Mouse (Mus musculus): ENCODE results near the gene Dffa. TPM values are rescaled to one million over a fixed set of nuclear protein-coding genes. Genes with fewer than 3 reads are reported as not detected.

Dffa gene
- polyA plus RNA-seq, 1 experiment from 2014 or later: 36.2 TPM

DNA sequence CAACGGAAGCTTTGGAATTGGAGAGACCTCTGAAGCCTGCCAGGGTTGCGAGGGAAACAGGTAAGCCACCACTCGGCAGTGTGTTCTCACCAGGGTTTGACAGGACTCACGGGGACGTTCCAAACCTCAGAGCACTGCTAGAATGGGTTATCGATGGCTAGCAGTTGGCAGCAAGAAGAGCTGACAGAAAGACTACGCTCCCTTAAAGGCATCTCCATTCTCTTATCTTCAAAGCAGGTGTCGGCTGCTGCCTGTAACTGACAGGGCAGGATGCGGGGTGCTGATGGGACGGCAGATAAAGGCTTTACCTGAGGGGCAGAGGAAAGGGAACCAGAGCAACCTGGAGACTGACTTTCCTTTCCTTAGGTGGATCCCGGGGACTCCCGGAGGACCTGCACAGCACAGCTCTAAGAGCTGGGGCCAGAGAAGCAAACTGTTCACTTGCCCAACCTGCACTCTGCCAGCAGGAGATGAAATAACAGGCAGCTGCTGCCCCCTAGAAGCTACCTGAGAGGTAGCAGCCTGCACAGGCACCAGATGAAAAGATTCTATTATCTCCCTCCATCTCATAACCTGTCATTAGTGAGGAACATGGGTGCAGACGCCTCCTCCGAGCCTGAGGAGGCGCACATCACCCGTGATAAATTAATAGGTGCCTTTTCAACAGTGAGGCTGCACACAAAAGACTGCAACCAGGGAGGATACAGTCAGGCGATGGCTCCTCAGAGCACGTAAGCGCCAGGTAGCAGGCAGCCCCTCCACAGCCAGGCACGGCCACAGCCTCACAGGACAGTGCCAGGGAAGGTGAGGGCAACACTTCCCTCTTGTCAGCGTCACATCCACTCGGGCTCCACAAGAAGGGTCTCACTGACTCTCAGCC is 37.0 kb upstream of the Dffa start:
- ATAC-seq (replicated peaks; ENCODE audit: low FRiP score): no peak
- H3K4me3 ChIP-seq (replicated peaks): no peak overlapping the region
- WGBS: 77% methylated on average over 22 of the region's 22 CpGs
- no peak overlapping the region for H3K27ac ChIP-seq
- no peak overlapping the region for H3K4me2 ChIP-seq
- H3K9ac ChIP-seq: no peak overlapping the region
- H3K4me1 ChIP-seq: peaks cover 58% of the 10 kb centered on the region
- no peaks in the 10 kb centered on the region for H3K27me3 ChIP-seq
- H3K36me3 ChIP-seq: peaks cover 16% of the 10 kb centered on the region
- H3K9me3 ChIP-seq (replicated peaks): no peaks in the 10 kb centered on the region

DNA sequence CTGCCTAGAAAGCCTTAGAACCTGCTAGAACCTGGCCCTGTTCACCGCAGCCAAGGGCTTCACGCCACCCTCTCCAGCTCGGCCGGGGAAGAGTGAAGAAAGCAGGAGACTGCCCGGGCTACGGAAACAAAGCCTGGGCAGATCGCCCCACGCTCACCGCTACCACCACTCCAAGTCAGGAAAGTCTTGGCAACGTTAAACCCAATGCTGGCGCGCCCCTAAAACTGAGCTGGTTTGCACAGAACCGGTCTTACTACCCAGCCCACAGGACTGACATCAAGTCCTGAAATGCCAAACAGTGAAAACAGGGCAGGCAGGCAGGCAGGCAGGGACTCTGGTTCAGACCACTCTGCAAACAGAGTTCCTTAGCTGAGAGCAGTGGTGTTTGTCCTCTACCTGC is 28.9 kb upstream of the Dffa start:
- H3K4me1 ChIP-seq: peaks cover 23% of the 10 kb centered on the region
- H3K27me3 ChIP-seq: no peaks in the 10 kb centered on the region
- H3K4me2 ChIP-seq: no peak overlapping the region
- H3K4me3 ChIP-seq (replicated peaks): no peak overlapping the region
- H3K27ac ChIP-seq: no peak overlapping the region
- 96% methylated on average over 13 of the region's 13 CpGs for WGBS
- H3K36me3 ChIP-seq: peaks cover 21% of the 10 kb centered on the region
- ATAC-seq (replicated peaks; ENCODE audit: low FRiP score): no peak
- H3K9me3 ChIP-seq (replicated peaks): no peaks in the 10 kb centered on the region
- no peak overlapping the region for H3K9ac ChIP-seq

DNA sequence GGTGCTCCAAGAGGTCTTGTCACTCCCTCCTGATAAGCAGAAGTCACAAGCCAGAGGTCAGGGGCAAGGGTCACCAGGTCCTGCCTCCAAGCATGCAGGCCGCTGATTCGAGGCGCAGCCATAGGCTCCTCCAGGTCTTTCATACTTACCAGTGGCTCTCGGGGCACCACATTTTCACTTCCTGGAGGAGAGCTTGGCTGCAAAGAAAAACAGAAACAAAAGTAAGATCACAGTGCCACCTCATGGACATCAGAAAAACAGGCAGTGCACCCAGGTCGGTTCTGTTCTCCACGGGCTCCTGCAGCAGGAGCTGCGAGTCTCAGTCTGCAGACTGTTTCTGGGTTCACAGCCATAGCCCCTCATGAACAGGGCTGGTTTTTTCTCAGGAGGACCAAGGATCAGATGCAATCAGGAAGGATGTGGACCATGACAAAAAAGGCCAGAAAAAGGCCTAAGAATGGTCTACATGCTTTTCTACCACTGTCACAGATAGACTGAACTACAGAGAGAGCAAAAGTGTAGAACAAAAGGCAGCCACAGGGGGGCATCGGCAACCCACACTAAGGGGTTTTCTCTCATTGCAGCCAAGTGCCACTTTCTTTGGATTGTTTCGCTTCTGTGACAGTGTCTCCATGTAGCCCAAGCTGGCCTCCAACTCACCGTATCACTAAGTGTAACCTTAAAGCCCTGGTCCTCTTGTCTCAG is 27.9 kb upstream of the Dffa start:
- Histone ChIP-seq H3K4me1 (peaks cover 14% of the 10 kb centered on the region; the same call in 1 of the 2 replicates), H3K27me3 (no peaks in the 10 kb centered on the region), H3K9me3 (replicated peaks) (no peaks in the 10 kb centered on the region), H3K4me3 (replicated peaks) (no peak overlapping the region), H3K27ac (no peak overlapping the region), H3K9ac (no peak overlapping the region), H3K36me3 (peaks cover 21% of the 10 kb centered on the region), H3K4me2 (no peak overlapping the region)
- ATAC-seq (replicated peaks; ENCODE audit: low FRiP score): peak; percentile 66
- WGBS: 27% methylated on average over 10 of the region's 10 CpGs

DNA sequence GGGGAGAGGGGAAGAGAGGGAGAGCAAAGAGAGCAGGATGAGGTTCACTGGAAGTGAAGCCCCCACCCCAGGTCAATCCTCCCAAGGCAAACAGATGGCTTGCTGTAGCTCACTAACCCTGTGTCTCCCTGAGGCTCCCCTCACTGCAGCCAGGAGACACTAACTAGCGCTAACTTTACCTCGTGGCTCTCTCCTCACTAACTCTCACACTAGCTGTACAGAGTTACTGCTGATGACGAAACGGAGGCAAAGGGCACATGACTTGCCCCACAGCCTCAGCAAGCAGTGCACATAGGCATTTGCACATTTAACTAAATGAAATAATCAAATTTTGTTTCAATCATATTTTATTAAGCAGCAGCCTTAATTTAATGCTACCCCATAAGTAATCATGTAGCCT is 25.7 kb upstream of the Dffa start:
- 34% methylated on average over 4 of the region's 4 CpGs for WGBS
- no peaks in the 10 kb centered on the region for H3K27me3 ChIP-seq
- no peak overlapping the region for H3K4me2 ChIP-seq
- H3K36me3 ChIP-seq: peaks cover 13% of the 10 kb centered on the region
- peaks cover 24% of the 10 kb centered on the region for H3K4me1 ChIP-seq
- no peaks in the 10 kb centered on the region for H3K9me3 ChIP-seq (replicated peaks)
- ATAC-seq (replicated peaks; ENCODE audit: low FRiP score): no peak
- H3K27ac ChIP-seq: no peak overlapping the region
- H3K9ac ChIP-seq: no peak overlapping the region
- H3K4me3 ChIP-seq (replicated peaks): no peak overlapping the region

DNA sequence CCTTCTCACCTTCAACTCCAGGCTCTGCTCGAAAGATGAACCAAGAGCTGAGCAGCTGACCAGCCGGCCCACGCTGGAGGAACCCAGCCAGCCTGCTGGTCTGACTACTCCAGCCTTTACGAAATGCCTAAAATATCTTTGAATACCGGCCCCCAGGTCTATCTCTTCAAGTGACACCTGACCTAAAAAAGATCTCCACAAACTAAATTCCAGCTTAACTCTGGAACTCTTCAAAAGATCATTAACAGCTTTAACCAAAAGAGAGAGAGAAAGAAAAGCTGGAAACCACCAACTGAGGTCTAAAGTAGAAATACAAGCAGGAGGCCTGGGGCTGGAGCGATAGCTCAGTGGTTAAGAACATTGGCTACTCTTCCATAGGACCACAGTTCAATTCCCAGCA is 24.3 kb upstream of the Dffa start:
- Histone ChIP-seq H3K27me3 (no peaks in the 10 kb centered on the region), H3K4me2 (no peak overlapping the region), H3K9ac (no peak overlapping the region), H3K4me1 (peaks cover 24% of the 10 kb centered on the region), H3K36me3 (peaks cover 14% of the 10 kb centered on the region), H3K27ac (no peak overlapping the region), H3K4me3 (replicated peaks) (no peak overlapping the region), H3K9me3 (replicated peaks) (no peaks in the 10 kb centered on the region)
- ATAC-seq (replicated peaks; ENCODE audit: low FRiP score): no peak
- 76% methylated on average over 6 of the region's 6 CpGs for WGBS

DNA sequence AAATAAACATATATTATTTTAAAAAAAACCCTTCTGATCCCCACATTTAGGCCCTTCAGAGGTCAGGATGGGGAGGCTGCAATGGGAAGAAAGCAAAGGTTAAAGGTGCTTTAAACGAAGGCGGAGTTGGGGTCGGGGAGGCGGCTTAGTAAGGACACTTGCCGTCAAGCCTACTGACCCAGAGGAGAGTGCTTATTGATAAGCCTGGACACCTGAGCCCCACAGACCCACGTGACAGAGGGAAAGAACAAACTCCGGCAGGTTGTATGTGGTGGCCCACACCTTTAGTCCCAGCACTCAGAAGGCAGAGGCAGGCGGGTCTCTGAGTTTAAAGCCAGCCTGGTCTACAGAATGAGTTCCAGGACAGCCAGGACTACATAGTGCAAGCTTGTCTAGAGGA is 23.8 kb upstream of the Dffa start:
- no peak overlapping the region for H3K4me3 ChIP-seq (replicated peaks)
- H3K36me3 ChIP-seq: peaks cover 9% of the 10 kb centered on the region
- WGBS: 88% methylated on average over 8 of the region's 8 CpGs
- no peaks in the 10 kb centered on the region for H3K27me3 ChIP-seq
- no peak overlapping the region for H3K4me2 ChIP-seq
- H3K27ac ChIP-seq: no peak overlapping the region
- peaks cover 27% of the 10 kb centered on the region for H3K4me1 ChIP-seq
- H3K9me3 ChIP-seq (replicated peaks): no peaks in the 10 kb centered on the region
- no peak overlapping the region for H3K9ac ChIP-seq
- no peak for ATAC-seq (replicated peaks; ENCODE audit: low FRiP score)

DNA sequence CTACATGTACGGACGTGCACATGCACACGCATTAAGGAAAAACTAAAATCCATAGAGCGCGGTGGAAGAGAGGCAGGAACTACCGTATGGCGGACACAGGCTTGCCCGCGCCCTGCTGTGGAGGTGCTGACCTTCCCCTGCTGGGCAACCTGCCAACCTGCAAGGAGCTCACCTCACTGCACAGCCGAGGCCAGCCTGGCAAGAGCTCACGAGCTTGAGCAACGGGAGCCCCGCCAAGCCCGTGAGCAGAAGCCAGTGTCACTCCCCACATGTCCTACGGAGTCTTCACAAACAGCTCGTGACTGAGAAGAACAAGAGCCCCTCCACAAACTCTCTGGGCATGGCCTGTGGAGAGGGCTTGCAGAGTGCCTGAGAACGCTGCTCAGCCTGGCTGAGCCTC is 22.4 kb upstream of the Dffa start:
- no peak overlapping the region for H3K4me2 ChIP-seq
- H3K27me3 ChIP-seq: no peaks in the 10 kb centered on the region
- H3K27ac ChIP-seq: 0 out of 2 replicates have a peak overlapping the region, but pooled peaks have one; percentile 6
- H3K36me3 ChIP-seq: 0 out of 2 replicates have a peak, but pooled peaks cover 4% of the 10 kb centered on the region
- H3K9me3 ChIP-seq (replicated peaks): no peaks in the 10 kb centered on the region
- H3K4me1 ChIP-seq: peaks cover 25% of the 10 kb centered on the region
- ATAC-seq (replicated peaks; ENCODE audit: low FRiP score): peak; percentile 74
- 64% methylated on average over 17 of the region's 17 CpGs for WGBS
- no peak overlapping the region for H3K4me3 ChIP-seq (replicated peaks)
- H3K9ac ChIP-seq: no peak overlapping the region

DNA sequence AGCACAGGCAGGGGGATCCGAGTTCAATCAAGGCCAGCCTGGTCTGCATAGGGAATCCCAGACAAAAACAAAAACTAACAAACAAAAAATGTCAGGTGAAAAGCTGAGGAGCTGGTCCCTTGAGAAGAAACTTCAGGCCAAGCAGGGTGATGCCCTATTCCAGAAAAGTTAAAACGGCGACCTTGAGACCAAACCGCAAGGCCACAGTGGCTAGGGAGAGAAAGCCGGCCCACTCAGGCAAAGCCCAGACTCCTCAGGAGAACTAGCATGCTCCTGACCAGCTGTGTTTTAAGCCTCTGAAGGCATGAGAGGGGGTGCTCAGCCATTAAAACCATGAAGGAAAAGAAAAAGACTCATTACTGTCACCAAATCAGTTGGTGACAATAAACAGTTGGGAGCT is 18.6 kb upstream of the Dffa start:
- H3K27ac ChIP-seq: no peak overlapping the region
- H3K4me1 ChIP-seq: peaks cover 16% of the 10 kb centered on the region
- no peak overlapping the region for H3K9ac ChIP-seq
- H3K4me3 ChIP-seq (replicated peaks): no peak overlapping the region
- WGBS: 69% methylated on average over 5 of the region's 5 CpGs
- H3K36me3 ChIP-seq: 0 out of 2 replicates have a peak, but pooled peaks cover 4% of the 10 kb centered on the region
- no peak for ATAC-seq (replicated peaks; ENCODE audit: low FRiP score)
- no peaks in the 10 kb centered on the region for H3K27me3 ChIP-seq
- no peaks in the 10 kb centered on the region for H3K9me3 ChIP-seq (replicated peaks)
- H3K4me2 ChIP-seq: no peak overlapping the region

DNA sequence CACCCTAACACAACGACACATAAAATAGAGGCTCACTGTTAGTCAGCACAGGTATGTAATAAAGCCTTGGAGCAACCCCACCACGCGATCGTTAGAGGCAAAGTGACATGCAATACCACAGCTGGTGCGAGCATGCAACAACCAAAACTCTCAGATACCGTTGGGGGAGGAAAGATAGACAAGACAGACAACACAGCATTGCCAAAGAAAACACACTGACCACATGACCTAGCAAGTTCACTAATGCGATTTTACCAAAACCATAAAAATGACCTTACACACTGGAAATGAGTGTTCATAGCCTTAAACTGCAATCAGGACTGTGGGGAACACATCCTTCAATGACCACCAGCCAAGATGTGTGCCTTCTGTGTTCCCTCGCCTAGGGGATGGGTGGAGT is 12.6 kb upstream of the Dffa start:
- no peaks in the 10 kb centered on the region for H3K27me3 ChIP-seq
- no peak overlapping the region for H3K4me3 ChIP-seq (replicated peaks)
- ATAC-seq (replicated peaks; ENCODE audit: low FRiP score): no peak
- H3K36me3 ChIP-seq: peaks cover 24% of the 10 kb centered on the region
- no peak overlapping the region for H3K4me2 ChIP-seq
- WGBS: 47% methylated on average over 8 of the region's 8 CpGs
- H3K27ac ChIP-seq: no peak overlapping the region
- H3K4me1 ChIP-seq: peaks cover 9% of the 10 kb centered on the region
- no peak overlapping the region for H3K9ac ChIP-seq
- H3K9me3 ChIP-seq (replicated peaks): 0 out of 2 replicates have a peak, but pooled peaks cover 2% of the 10 kb centered on the region

DNA sequence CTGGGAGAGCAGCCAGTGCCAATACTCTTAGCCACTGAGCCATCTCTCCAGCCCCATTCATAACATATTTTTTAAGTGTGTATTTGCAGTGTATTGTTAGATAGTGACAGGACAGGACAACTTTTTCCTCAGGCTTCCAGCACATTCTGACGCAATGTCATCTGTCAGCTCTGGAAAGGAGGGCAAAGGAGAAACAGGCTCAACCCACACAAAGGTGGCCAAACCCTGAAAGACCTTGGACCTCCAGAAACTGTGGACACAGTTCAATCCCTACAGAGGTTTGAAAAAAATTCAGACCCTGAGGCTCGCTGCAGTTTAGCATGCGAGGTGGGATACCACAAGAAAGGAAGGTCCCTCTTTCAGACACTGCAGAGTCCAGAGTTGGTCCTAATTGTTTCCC is 6.0 kb upstream of the Dffa start:
- H3K9me3 ChIP-seq (replicated peaks): no peaks in the 10 kb centered on the region
- no peak for ATAC-seq (replicated peaks; ENCODE audit: low FRiP score)
- H3K36me3 ChIP-seq: peaks cover 14% of the 10 kb centered on the region; the same call in 1 of the 2 replicates
- 0 out of 2 replicates have a peak overlapping the region, but pooled peaks have one; percentile 6 for H3K27ac ChIP-seq
- no peaks in the 10 kb centered on the region for H3K27me3 ChIP-seq
- peak overlapping the region; percentile 100 for H3K4me3 ChIP-seq (replicated peaks)
- H3K4me1 ChIP-seq: peaks cover 22% of the 10 kb centered on the region
- H3K9ac ChIP-seq: peak overlapping the region; percentile 90; the same call in 1 of the 2 replicates
- 75% methylated on average over 3 of the region's 3 CpGs for WGBS
- peak overlapping the region; percentile 92 for H3K4me2 ChIP-seq

DNA sequence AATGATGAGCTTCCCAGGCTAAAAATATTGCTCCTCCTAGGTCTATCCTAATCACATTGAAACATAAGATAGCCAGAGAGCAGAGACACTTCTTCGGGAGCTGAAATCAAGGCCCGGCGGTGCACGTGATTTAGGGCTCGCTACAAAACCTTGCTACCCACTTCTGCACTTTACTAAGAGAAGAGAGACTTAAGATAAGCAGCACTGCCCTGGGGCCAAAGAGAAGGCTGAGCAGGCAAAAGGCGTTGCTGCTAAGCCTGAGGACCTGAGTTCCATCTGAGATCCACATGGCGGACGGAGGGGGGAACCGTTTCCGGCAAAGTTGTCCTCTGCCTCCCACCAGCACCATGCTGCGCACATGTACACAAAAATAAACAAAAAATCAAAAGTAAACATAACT is 5.4 kb upstream of the Dffa start:
- ATAC-seq (replicated peaks; ENCODE audit: low FRiP score): no peak
- Histone ChIP-seq H3K36me3 (peaks cover 11% of the 10 kb centered on the region; the same call in 1 of the 2 replicates), H3K4me2 (peak overlapping the region; percentile 92), H3K9me3 (replicated peaks) (no peaks in the 10 kb centered on the region), H3K4me3 (replicated peaks) (peak overlapping the region; percentile 100), H3K27ac (0 out of 2 replicates have a peak overlapping the region, but pooled peaks have one; percentile 6), H3K27me3 (no peaks in the 10 kb centered on the region), H3K9ac (peak overlapping the region; percentile 90), H3K4me1 (peaks cover 22% of the 10 kb centered on the region)
- WGBS: 4% methylated on average over 11 of the region's 11 CpGs

DNA sequence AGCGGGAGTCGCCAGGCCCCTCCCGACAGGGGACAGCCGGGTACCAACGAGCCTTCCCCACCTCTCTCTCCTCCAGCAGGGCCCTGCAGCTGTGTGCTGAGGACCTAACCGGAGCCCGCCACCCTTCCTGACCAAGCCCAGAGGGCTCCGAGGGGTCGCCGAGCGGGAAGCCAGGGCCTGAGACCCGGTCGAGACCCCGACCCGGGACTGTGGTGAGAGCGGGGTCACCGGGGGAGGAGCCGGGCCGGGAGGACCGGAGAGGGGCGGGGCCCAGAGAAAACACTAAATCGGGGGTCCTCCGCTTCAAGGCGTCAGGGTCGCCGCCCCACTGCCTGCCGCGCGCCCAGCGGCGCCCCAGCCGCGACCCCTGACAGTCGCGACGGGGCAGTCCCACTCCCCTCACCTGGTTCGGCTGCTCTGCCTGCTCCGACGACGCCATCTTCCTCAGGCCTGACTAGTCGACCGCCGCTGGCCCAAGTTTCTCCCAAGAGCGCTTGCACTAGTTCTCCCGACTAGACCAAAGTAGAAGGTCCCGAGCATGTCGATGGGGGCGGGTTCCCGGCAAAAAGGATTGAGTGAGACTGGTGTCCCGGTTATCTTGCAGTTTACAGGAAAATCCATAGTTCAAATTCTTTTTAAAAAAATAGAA is 4.5 kb upstream of the Dffa start, which contains the start of gene Pex14:
Gene Pex14 (minus strand): TSS at position 508 of the 649 bp plus-strand sequence.
- ATAC-seq (replicated peaks; ENCODE audit: low FRiP score): peak; percentile 84
- peaks cover 24% of the 10 kb centered on the region for H3K4me1 ChIP-seq
- H3K9ac ChIP-seq: peak within 1 kb of the TSS; percentile 90
- H3K27me3 ChIP-seq: no peaks in the 10 kb centered on the region
- no peaks in the 10 kb centered on the region for H3K9me3 ChIP-seq (replicated peaks)
- peaks cover 2% of the 10 kb centered on the region; the same call in 1 of the 2 replicates for H3K36me3 ChIP-seq
- under 1% methylated on average over 48 of the region's 50 CpGs for WGBS
- H3K4me3 ChIP-seq (replicated peaks): peak within 1 kb of the TSS; percentile 100
- peak within 1 kb of the TSS; percentile 71 for H3K27ac ChIP-seq
- H3K4me2 ChIP-seq: peak within 1 kb of the TSS; percentile 92

Data from kidney, embryonic 15.5 days (tissue).